Mouse (Mus musculus) brain, embryonic 14.5 days (tissue): Measurements from ENCODE around the gene Krt8. TPM values are rescaled to one million over a fixed set of nuclear protein-coding genes. Genes with fewer than 3 reads are reported as not detected.

Experiments used
- DNase-seq: peaks from one replicate; pipeline ENCODE4 v3.0.0-alpha.2; 2011; ENCODE audit warnings: low read depth
- CTCF ChIP-seq: fragments of 200-500 bp; IDR thresholded peaks from 2 replicates; pipeline ENCODE4 v1.5.1; 2012; ENCODE audit warnings: inconsistent platforms, mild to moderate bottlenecking, moderate library complexity, borderline replicate concordance; ENCODE audit not compliant: insufficient read depth, insufficient read length; ENCODE audit errors: extremely low read depth
- POLR2A ChIP-seq: fragments of 200-500 bp; IDR thresholded peaks from 2 replicates; pipeline ENCODE4 v1.6.1; 2012; ENCODE audit warnings: mild to moderate bottlenecking, inconsistent platforms, borderline replicate concordance; ENCODE audit not compliant: poor library complexity, insufficient read depth, insufficient read length, severe bottlenecking; ENCODE audit errors: extremely low read depth
- polyA plus RNA-seq: library from polyadenylated mRNA; depleted of rRNA; stranded (reverse); fragments of >200 nt; gene quantifications from 2 replicates; pipeline ENCODE4 v1.2.3, GENCODE M21; 2012

Gene Krt8
- polyA plus RNA-seq, 1 experiment: 3.7 TPM

DNA sequence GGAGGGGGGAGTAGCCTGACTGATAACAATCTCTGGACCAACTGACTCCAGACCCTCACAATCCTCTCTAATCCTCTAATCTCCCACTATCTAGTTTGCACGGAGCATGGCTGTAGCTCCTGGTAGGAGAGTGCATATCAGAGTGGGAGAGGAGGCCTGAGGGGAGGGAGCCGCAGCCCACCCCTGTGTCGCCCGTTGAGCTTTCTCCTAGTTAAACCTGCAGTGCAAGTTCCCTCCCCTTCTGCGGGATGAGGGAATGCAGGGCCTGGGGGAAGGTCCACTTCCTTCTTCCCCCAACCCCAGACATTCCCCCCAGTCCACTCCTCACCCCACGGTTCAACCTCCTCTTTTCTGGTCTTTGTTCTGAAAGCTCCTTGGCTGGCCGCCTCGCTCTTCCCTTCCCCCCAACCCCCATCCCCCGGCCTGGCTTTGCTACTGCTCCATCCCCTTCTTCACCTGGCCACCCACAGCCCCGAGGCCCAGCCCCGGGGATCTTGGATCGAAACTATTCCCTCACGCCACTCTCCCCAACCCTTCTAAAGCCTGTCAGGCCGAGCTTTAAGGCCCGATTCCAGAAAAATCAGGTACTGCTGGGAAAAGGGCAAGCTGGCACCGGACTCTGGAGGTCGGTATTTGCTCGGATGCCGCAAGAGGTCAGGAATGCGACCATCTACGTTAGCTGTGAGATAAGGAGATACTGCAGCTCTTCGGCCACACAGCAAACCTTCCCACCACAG lies 21.0 kb upstream of the Krt8 start:
- DNase-seq: no peak
- TF ChIP-seq POLR2A (no peak), CTCF (no peak)

DNA sequence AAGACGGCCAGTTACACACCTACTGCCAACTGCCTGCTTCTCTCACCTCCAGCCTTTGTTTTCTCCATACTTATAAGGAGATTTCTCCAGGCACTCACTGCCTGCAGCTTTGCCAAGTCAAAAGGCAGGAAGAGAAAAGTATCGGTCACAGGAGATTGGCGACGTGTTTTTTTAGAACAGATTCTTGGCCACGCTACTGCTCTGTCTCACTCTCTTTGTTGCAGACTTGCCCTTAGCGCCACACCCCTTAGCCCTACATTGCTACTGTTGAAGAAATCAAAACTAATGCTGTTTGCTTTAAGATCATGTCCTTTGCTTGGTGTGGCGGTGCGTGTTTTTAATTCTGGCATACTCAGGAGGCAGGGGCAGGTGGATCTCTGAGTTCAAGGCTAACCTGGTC lies 19.6 kb upstream of the Krt8 start:
- DNase-seq: no peak
- TF ChIP-seq POLR2A (no peak), CTCF (no peak)

DNA sequence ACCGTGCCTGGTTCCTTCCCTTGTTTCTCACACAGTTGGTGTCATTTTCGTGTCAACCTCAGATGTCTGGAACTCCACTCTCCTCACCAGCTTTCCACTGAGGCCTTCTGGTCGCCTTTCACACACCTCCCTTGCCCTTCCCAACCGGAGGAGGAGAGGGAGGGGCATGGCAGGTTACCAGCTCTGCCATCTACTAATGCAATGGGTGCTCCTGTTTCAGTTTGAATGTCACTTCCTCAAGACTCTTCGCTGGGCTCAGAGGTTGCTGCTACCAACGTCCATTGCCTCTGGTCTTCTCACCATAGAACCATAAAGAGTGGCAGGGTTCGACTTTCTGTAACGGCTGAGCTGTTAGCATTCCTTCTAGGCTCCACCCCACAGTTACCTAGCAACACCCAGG lies 18.2 kb upstream of the Krt8 start:
- no peak for DNase-seq
- TF ChIP-seq POLR2A (no peak), CTCF (no peak)

DNA sequence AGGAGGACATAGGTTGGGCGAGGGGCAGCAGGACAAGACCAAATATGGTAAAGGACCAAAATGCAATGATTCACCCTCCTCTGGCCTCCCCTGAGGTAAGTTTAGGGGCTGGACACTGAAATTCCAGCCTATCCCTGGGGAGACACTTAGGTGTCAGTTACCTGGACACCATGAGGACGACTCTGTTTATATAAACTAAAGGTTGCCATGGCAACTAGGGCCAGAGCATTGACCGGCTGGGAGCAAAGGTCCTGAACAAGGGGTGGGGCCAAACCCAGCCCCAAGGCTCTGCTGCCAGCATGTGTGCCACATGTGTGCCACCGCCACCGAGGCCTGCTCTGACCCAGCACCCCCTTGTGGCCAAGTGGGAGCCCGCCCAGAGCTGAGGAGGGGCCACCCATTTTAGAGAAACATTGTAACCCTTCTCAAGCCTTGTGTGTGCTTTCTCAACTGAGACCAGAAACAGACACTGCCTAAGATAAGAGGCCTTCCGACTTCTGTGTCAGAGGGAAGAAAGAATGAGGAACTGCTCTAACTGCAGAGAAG lies 13.7 kb upstream of the Krt8 start:
- peak; percentile 17; the same call in 1 of the 2 replicates for TF ChIP-seq CTCF
- no peak for TF ChIP-seq POLR2A
- DNase-seq: no peak

DNA sequence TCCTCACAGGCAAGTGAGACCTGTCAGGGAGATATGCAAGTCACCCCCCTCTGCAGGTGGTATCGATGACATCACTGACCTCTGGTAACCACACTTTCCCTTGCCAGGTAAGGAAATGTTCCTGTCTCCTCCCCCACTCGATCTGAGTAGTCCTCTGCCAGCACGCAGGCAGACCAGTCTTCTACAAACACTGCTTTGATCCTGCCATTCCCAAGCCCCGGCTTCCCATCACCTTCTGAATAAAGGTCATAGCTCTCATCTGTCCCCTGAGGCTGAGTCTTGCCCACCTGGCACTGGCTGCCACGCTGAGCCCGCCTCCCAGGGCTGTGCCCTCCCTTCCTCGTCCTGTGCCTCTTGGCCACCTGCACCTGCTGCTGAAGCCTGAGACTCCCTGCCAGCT lies 12.5 kb upstream of the Krt8 start:
- TF ChIP-seq POLR2A (no peak), CTCF (no peak)
- no peak for DNase-seq

DNA sequence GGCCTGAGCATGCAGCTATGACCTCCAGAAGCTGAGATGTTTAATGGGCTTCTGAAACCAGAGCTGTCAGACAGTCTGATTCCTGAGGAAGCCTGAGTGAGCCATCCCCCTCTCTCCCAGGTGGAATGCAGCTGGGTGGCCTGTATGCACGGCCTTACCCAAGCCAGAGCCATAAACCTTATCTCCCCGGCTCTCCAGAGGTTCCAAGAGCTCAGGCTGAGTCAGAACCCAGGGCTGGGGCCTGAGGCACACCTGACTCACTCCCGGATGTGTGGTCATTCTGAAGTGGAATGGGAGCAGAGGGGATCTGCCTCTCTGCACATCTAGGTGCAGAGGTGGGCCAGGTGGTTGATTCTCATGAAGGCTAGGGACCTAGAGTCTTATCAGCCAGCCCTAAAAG lies 11.8 kb upstream of the Krt8 start:
- TF ChIP-seq POLR2A (no peak), CTCF (no peak)
- no peak for DNase-seq

DNA sequence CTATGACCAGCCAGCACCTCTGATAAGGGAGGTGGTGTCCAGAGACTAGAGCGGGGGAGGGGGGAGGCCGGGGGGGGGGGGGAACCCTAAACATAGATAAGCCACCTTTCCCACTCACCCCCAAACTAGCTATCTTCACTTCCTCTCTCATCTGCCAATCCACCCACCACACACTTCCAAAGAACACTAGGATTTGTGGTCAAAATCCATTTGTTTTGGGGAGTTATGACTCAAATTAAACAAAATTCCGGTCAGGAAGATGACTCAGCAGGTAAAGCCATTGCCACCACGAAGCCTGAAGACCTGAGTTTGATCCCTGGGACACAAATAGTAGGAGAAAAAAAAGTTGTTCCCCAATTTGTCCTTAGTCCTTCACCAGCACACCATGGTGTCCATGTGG lies 10.6 kb upstream of the Krt8 start:
- TF ChIP-seq CTCF (no peak), POLR2A (no peak)
- DNase-seq: no peak

DNA sequence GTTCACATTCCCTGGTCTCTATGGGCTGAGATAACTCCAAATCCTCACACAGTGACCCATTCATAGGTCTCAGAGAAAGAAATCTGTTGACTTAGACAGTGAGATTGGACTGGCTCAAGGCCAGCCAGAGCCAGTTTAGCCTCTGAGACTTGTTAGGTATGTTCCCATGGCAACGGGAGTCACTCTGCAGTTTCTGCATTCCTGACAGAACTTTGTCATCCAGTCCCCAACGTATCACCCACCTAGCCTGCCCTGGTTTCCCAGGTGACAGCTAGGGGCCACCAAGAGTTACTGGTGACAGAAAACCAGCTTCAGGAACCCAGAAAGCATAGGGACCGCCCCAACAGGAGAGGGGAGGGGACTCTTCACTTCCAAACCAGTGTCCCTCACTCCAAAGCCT lies 9.4 kb upstream of the Krt8 start:
- peak; percentile 67 for DNase-seq
- no peak for TF ChIP-seq CTCF
- no peak for TF ChIP-seq POLR2A

DNA sequence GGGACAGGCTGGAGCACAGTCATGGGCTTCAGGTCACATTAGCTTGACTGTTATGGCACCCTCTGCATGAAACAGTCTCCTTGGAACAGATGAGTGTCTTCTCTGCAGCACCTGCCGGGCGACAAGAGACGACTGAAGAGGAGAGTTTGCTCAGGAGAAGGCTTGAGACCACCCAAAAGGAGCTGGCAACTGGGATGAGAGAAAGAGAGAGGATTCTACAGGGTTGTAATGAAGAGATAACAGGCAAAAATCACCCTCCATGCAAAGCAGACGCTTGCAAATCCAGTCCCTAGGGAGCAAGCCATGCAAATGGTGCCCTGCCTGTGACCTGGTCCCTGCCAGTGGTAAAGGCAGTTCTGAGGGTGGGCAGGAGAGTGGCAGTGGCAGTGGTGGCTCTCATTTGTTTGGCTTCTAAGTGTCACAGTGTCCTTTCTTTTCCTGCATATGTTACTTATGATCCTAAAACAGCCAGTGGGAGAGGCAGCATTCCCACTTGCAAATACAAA lies 8.0 kb upstream of the Krt8 start:
- no peak for TF ChIP-seq CTCF
- TF ChIP-seq POLR2A: no peak

DNA sequence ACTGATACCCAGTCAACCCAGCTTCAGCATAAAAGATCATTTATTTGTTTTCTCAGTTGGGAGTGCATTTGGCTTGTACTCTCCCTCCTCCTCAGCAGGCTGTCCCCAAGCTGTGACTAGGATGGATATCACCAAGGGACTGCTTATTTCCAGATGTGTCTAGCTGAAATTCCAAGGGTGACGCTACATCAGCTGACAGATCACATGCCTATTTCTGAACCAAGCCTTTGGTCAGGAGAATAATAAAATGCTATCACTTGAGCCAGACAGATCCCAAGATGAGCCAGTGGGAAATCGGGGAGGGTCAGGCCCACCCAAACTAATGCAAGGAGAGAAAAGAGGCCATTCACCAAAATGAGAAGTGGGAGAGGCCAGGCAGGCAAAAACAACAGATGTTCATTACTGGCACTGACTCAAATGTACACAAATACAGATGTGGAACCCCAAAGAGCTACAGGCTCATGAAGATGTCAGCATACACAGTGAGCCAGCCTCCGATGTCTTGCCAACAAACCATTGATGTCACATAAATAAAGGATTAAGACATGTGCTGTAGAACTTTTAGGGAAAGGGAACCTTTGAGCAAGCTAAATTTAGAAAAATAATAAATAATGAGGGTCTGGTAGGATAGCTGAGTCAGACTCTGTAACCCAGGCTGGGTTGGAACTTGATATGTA lies 6.4 kb upstream of the Krt8 start:
- no peak for TF ChIP-seq CTCF
- TF ChIP-seq POLR2A: no peak

More for the DNA sequence above, 8.0 kb upstream of the Krt8 start:
- DNase-seq: no peak

DNA sequence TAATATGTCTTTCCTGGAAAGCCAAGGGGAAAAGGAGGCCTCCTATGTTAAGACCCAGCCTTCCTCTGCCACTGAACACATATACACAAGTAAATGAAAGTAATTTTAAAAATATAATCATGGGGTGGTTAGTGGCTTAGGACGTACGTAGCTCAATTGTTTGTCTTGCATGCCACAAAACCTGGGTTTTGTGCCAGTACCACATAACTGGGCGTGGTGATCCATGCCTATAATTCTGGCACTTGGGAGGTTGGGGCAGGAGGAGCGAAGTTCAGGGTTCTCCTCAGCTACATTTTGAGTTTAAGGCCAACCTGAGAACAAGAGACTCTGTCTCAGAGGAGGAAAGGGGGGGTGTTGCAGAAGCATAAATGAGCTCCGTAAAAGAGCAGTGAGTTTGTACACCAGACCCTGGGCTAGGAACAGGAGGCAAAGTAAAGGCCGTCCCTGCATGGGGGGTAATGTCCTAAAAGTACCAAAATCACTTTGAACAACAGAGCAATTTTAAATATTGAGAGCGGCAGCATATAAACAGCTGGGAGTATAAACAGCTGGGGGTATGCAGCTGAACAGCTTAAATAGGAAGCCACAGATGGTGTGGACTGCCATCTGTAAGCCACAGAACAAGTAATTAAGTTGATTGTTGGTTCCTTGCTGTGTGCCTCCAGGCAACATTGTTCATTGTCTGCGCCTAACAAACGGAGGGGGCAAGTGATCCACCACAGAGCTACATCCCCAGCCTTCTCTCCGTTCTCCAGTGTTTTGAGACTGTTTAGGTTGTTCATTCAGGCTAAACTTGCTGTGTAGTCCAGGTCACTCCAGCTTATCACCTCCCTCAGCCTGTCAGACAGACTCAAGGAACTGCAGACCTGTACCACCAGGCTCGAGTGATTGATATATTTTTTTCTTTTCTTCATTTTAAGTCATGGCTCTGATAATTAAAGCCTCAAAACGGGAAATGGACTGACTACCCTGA lies 3.1 kb upstream of the Krt8 start:
- peak; percentile 87 for DNase-seq
- TF ChIP-seq CTCF: no peak

More for the DNA sequence above, 6.4 kb upstream of the Krt8 start:
- peak; percentile 26 for DNase-seq

DNA sequence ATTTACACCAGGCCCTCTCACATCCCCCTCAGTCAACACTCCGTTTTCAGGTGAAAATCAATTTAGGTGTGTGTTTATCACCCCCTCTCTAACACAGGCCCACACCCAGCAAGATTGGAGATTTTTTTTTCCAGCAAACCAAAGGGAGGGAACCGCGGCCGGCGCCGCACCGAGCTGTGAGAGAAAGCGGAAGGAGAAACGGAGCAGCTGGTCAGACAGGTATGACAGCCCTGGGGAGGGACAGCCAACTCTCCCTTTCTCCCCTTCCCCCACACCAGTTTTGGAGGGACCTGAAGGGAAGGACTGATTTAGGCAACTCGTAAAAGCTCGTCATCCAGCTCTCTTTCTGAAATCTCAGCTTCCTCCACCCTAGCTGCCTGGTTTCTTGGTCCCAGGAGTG lies 2.0 kb upstream of the Krt8 start:
- TF ChIP-seq CTCF (no peak), POLR2A (no peak)
- DNase-seq: no peak
